Mouse (Mus musculus) kidney, adult 18-20 months (tissue): ENCODE data around the gene Camta1.
A peak's percentile ranks its signal among the peaks of the same experiment; 100 is the strongest.

Source experiments
- DNase-seq: peaks from one replicate; pipeline ENCODE4 v3.0.0; 2021

The Camta1 gene

GRCm38 (mm10) chr4:151778511-151778910 is 83.2 kb downstream of the Camta1 start:
- DNase-seq: peak; percentile 22

GRCm38 (mm10) chr4:151777451-151777850 is 84.2 kb downstream of the Camta1 start:
- peak; percentile 40 for DNase-seq

- no peak for DNase-seq
Observed at GRCm38 (mm10) chr4:151775441-151775840, 86.2 kb downstream of the Camta1 start.

GRCm38 (mm10) chr4:151773651-151774050 is 88.0 kb downstream of the Camta1 start:
- DNase-seq: no peak

- no peak for DNase-seq
Observed at GRCm38 (mm10) chr4:151773007-151773406, 88.7 kb downstream of the Camta1 start.

GRCm38 (mm10) chr4:151770697-151771096 is 91.0 kb downstream of the Camta1 start:
- no peak for DNase-seq

GRCm38 (mm10) chr4:151767786-151768185 is 93.9 kb downstream of the Camta1 start:
- no peak for DNase-seq

- DNase-seq: no peak
Observed at GRCm38 (mm10) chr4:151767361-151767760, 94.3 kb downstream of the Camta1 start.

- no peak for DNase-seq
Observed at GRCm38 (mm10) chr4:151765376-151765775, 96.3 kb downstream of the Camta1 start.

GRCm38 (mm10) chr4:151763928-151764327 is 97.7 kb downstream of the Camta1 start:
- no peak for DNase-seq

GRCm38 (mm10) chr4:151759095-151759494 is 102.6 kb downstream of the Camta1 start:
- DNase-seq: no peak

GRCm38 (mm10) chr4:151758337-151758736 is 103.3 kb downstream of the Camta1 start:
- no peak for DNase-seq

GRCm38 (mm10) chr4:151757261-151757660 is 104.4 kb downstream of the Camta1 start:
- DNase-seq: peak; percentile 23

- DNase-seq: peak; percentile 25
Observed at GRCm38 (mm10) chr4:151756400-151756799, 105.3 kb downstream of the Camta1 start.

- peak; percentile 24 for DNase-seq
Observed at GRCm38 (mm10) chr4:151753231-151753630, 108.4 kb downstream of the Camta1 start.

- DNase-seq: peak; percentile 38
Observed at GRCm38 (mm10) chr4:151752551-151752950, 109.1 kb downstream of the Camta1 start.

GRCm38 (mm10) chr4:151751270-151751945 is 110.3 kb downstream of the Camta1 start:
- no peak for DNase-seq

GRCm38 (mm10) chr4:151747723-151748122 is 114.0 kb downstream of the Camta1 start:
- no peak for DNase-seq

GRCm38 (mm10) chr4:151746002-151746606 is 115.6 kb downstream of the Camta1 start:
- DNase-seq: no peak

GRCm38 (mm10) chr4:151741249-151742137 is 120.2 kb downstream of the Camta1 start:
- DNase-seq: no peak

GRCm38 (mm10) chr4:151739348-151739956 is 122.2 kb downstream of the Camta1 start:
- no peak for DNase-seq

- DNase-seq: no peak
Observed at GRCm38 (mm10) chr4:151738875-151739274, 122.8 kb downstream of the Camta1 start.

- DNase-seq: no peak
Observed at GRCm38 (mm10) chr4:151738280-151738679, 123.4 kb downstream of the Camta1 start.
